Mouse (Mus musculus) C2C12 (cell line): Measurements from ENCODE around the gene Mitf.

Experiments
- CTCF ChIP-seq: IDR thresholded peaks from one replicate; pipeline ENCODE4 v1.5.1; 2011; ENCODE audit not compliant: control insufficient read depth, insufficient read depth, insufficient read length
- MYOD1 ChIP-seq: IDR thresholded peaks from one replicate; pipeline ENCODE4 v1.6.1; 2011; ENCODE audit warnings: low read depth; ENCODE audit not compliant: control insufficient read depth, insufficient read length
- MYOG ChIP-seq: IDR thresholded peaks from one replicate; pipeline ENCODE4 v1.6.1; 2011; ENCODE audit not compliant: control insufficient read depth, insufficient read length; ENCODE audit errors: extremely low read depth
- USF1 ChIP-seq: IDR thresholded peaks from one replicate; pipeline ENCODE4 v1.6.1; 2011; ENCODE audit warnings: low read depth, mild to moderate bottlenecking, control low read depth, moderate library complexity

GRCm38 (mm10) chr6:98015819-98016218 is 209.0 kb downstream of the Mitf start:
- no peak for TF ChIP-seq USF1
- TF ChIP-seq CTCF: no peak
- no peak for TF ChIP-seq MYOG
- TF ChIP-seq MYOD1: no peak
